Mouse (Mus musculus): ENCODE results near the gene Eloa.

GRCm38 (mm10) chr4:136057916-136058315, 36.4 kb upstream of the Eloa start:
- TF ChIP-seq EP300 (optimal IDR thresholded peaks at IDR 0.05) (no peak), CTCF (IDR thresholded peaks at IDR 0.05; ENCODE audit: low read depth) (no peak)
